Mouse (Mus musculus): ENCODE results near the gene Opcml. TPM values are rescaled to one million over a fixed set of nuclear protein-coding genes. Genes with fewer than 3 reads are reported as not detected.

Opcml gene
- total and polyA plus RNA-seq, 2 experiments from 2014 or later, result 0.49 to 0.57 TPM

GRCm38 (mm10) chr9:28360691-28361090 lies 570.1 kb downstream of the Opcml start:
- no peak overlapping the region for H3K4me2 ChIP-seq (ENCODE audit: low read depth, low read length)
- WGBS, result 84% methylated on average over 2 of the region's 2 CpGs
- ATAC-seq (ENCODE audit: insufficient read depth, low read depth), result no peak

DNA sequence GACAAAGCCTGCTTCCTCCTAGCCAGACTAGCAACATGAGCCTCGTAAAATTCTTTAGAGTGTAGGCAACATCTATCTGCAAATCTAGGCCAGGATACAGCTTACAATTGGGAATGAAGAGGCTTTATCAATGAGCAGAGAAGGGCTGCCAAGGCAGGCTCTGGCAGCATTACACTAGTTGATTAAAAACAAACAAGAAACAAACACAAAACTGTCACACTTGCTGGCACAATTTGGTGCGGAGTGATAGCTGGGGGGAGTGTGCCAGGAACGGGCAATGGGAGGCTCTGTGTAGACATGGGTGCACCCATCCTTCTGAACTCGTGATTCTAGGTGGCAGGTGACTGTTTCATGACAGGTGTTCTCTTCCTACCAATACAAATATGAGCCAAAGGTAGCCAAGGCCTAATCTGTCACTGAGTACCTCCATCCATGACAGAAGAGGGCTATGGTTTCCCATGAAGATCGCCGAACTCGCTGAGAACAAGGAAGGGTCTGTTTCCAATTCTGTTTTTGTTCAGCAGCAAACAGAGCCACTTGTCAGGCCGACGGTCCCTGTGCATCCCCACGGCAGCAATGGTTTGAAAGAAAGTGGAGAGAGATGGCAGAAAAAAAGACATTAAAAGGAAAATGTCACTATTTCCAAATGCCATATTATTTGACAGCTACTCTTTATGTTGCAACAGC lies 574.0 kb downstream of the Opcml start:
- H3K27me3 ChIP-seq (ENCODE audit: control insufficient read depth, insufficient read depth, low read length), result no peaks in the 10 kb centered on the region
- TF ChIP-seq EP300 (IDR thresholded peaks at IDR 0.05; ENCODE audit: low read depth) (no peak), CTCF (IDR thresholded peaks at IDR 0.05; ENCODE audit: low read depth) (no peak)
- no peaks in the 10 kb centered on the region for H3K9me3 ChIP-seq (replicated peaks; ENCODE audit: control insufficient read depth, low read length)
- H3K4me3 ChIP-seq (ENCODE audit: low read depth, low read length), result no peak overlapping the region
- H3K4me1 ChIP-seq (ENCODE audit: control insufficient read depth, insufficient read depth), result no peaks in the 10 kb centered on the region
- H3K4me2 ChIP-seq (ENCODE audit: low read depth, low read length), result no peak overlapping the region
- H3K36me3 ChIP-seq (replicated peaks; ENCODE audit: control insufficient read depth, insufficient read depth, low read length), result no peaks in the 10 kb centered on the region
- DNase-seq (ENCODE audit: low spot score) (no peak), ATAC-seq (ENCODE audit: insufficient read depth, low read depth) (no peak)
- H3K9ac ChIP-seq (replicated peaks; ENCODE audit: low read depth, low read length), result no peak overlapping the region
- WGBS, result 73% methylated on average over 10 of the region's 10 CpGs
- no peak overlapping the region for H3K27ac ChIP-seq (ENCODE audit: low read depth)

More at GRCm38 (mm10) chr9:28360691-28361090, 570.1 kb downstream of the Opcml start:
- Histone ChIP-seq H3K27ac (ENCODE audit: low read depth) (no peak overlapping the region), H3K4me1 (ENCODE audit: control insufficient read depth, insufficient read depth) (no peaks in the 10 kb centered on the region), H3K27me3 (ENCODE audit: control insufficient read depth, insufficient read depth, low read length) (no peaks in the 10 kb centered on the region), H3K9ac (replicated peaks; ENCODE audit: low read depth, low read length) (no peak overlapping the region), H3K9me3 (replicated peaks; ENCODE audit: control insufficient read depth, low read length) (no peaks in the 10 kb centered on the region), H3K36me3 (replicated peaks; ENCODE audit: control insufficient read depth, insufficient read depth, low read length) (no peaks in the 10 kb centered on the region), H3K4me3 (ENCODE audit: low read depth, low read length) (no peak overlapping the region)
- no peak for DNase-seq (ENCODE audit: low spot score)
- TF ChIP-seq CTCF (IDR thresholded peaks at IDR 0.05; ENCODE audit: low read depth), result no peak
- TF ChIP-seq EP300 (IDR thresholded peaks at IDR 0.05; ENCODE audit: low read depth), result no peak

GRCm38 (mm10) chr9:28365160-28365473 lies 574.5 kb downstream of the Opcml start:
- no peak for ATAC-seq (ENCODE audit: insufficient read depth, low read depth)
- H3K36me3 ChIP-seq (replicated peaks; ENCODE audit: control insufficient read depth, insufficient read depth, low read length), result no peaks in the 10 kb centered on the region
- H3K4me3 ChIP-seq (ENCODE audit: low read depth, low read length), result no peak overlapping the region
- WGBS, result 82% methylated on average over 2 of the region's 2 CpGs
- DNase-seq (ENCODE audit: low spot score), result no peak
- H3K9me3 ChIP-seq (replicated peaks; ENCODE audit: control insufficient read depth, low read length), result no peaks in the 10 kb centered on the region
- no peaks in the 10 kb centered on the region for H3K27me3 ChIP-seq (ENCODE audit: control insufficient read depth, insufficient read depth, low read length)
- H3K4me1 ChIP-seq (ENCODE audit: control insufficient read depth, insufficient read depth), result no peaks in the 10 kb centered on the region
- no peak for TF ChIP-seq EP300 (IDR thresholded peaks at IDR 0.05; ENCODE audit: low read depth)
- H3K9ac ChIP-seq (replicated peaks; ENCODE audit: low read depth, low read length), result no peak overlapping the region
- no peak overlapping the region for H3K27ac ChIP-seq (ENCODE audit: low read depth)
- no peak overlapping the region for H3K4me2 ChIP-seq (ENCODE audit: low read depth, low read length)

GRCm38 (mm10) chr9:28386527-28387175 lies 596.1 kb downstream of the Opcml start:
- no peaks in the 10 kb centered on the region for H3K36me3 ChIP-seq (replicated peaks; ENCODE audit: control insufficient read depth, insufficient read depth, low read length)
- DNase-seq (ENCODE audit: low spot score), result no peak
- no peak overlapping the region for H3K9ac ChIP-seq (replicated peaks; ENCODE audit: low read depth, low read length)
- TF ChIP-seq EP300 (IDR thresholded peaks at IDR 0.05; ENCODE audit: low read depth), result no peak
- TF ChIP-seq CTCF (IDR thresholded peaks at IDR 0.05; ENCODE audit: low read depth), result no peak
- no peak overlapping the region for H3K4me2 ChIP-seq (ENCODE audit: low read depth, low read length)
- H3K27me3 ChIP-seq (ENCODE audit: control insufficient read depth, insufficient read depth, low read length), result no peaks in the 10 kb centered on the region
- no peak overlapping the region for H3K27ac ChIP-seq (ENCODE audit: low read depth)
- H3K9me3 ChIP-seq (replicated peaks; ENCODE audit: control insufficient read depth, low read length), result no peaks in the 10 kb centered on the region
- no peak overlapping the region for H3K4me3 ChIP-seq (ENCODE audit: low read depth, low read length)
- no peaks in the 10 kb centered on the region for H3K4me1 ChIP-seq (ENCODE audit: control insufficient read depth, insufficient read depth)
- WGBS, result 45% methylated on average over 5 of the region's 5 CpGs
- no peak for ATAC-seq (ENCODE audit: insufficient read depth, low read depth)

GRCm38 (mm10) chr9:28395222-28395621 lies 604.6 kb downstream of the Opcml start:
- WGBS, result 4% methylated on average over 3 of the region's 3 CpGs
- TF ChIP-seq EP300 (IDR thresholded peaks at IDR 0.05; ENCODE audit: low read depth) (no peak), CTCF (IDR thresholded peaks at IDR 0.05; ENCODE audit: low read depth) (no peak)
- ATAC-seq (ENCODE audit: insufficient read depth, low read depth), result no peak

GRCm38 (mm10) chr9:28395638-28396037 lies 605.1 kb downstream of the Opcml start:
- H3K27me3 ChIP-seq (ENCODE audit: control insufficient read depth, insufficient read depth, low read length), result no peaks in the 10 kb centered on the region
- H3K4me2 ChIP-seq (ENCODE audit: low read depth, low read length), result no peak overlapping the region
- no peaks in the 10 kb centered on the region for H3K9me3 ChIP-seq (replicated peaks; ENCODE audit: control insufficient read depth, low read length)
- no peaks in the 10 kb centered on the region for H3K36me3 ChIP-seq (replicated peaks; ENCODE audit: control insufficient read depth, insufficient read depth, low read length)
- no peak overlapping the region for H3K27ac ChIP-seq (ENCODE audit: low read depth)
- no peak for TF ChIP-seq EP300 (IDR thresholded peaks at IDR 0.05; ENCODE audit: low read depth)
- TF ChIP-seq CTCF (IDR thresholded peaks at IDR 0.05; ENCODE audit: low read depth), result no peak
- no peak overlapping the region for H3K4me3 ChIP-seq (ENCODE audit: low read depth, low read length)
- no peak for DNase-seq (ENCODE audit: low spot score)
- WGBS, result 49% methylated on average over 3 of the region's 3 CpGs
- no peak overlapping the region for H3K9ac ChIP-seq (replicated peaks; ENCODE audit: low read depth, low read length)
- no peaks in the 10 kb centered on the region for H3K4me1 ChIP-seq (ENCODE audit: control insufficient read depth, insufficient read depth)
- no peak for ATAC-seq (ENCODE audit: insufficient read depth, low read depth)

More at GRCm38 (mm10) chr9:28395222-28395621, 604.6 kb downstream of the Opcml start:
- Histone ChIP-seq H3K4me1 (ENCODE audit: control insufficient read depth, insufficient read depth) (no peaks in the 10 kb centered on the region), H3K9me3 (replicated peaks; ENCODE audit: control insufficient read depth, low read length) (no peaks in the 10 kb centered on the region), H3K27ac (ENCODE audit: low read depth) (no peak overlapping the region), H3K9ac (replicated peaks; ENCODE audit: low read depth, low read length) (no peak overlapping the region), H3K4me2 (ENCODE audit: low read depth, low read length) (no peak overlapping the region), H3K4me3 (ENCODE audit: low read depth, low read length) (no peak overlapping the region), H3K36me3 (replicated peaks; ENCODE audit: control insufficient read depth, insufficient read depth, low read length) (no peaks in the 10 kb centered on the region), H3K27me3 (ENCODE audit: control insufficient read depth, insufficient read depth, low read length) (no peaks in the 10 kb centered on the region)
- no peak for DNase-seq (ENCODE audit: low spot score)
